Comparison of ENCODE assay signal across 28 mouse cellular contexts in genomic region chr6:94536478-94536877, GRCm38 (mm10). TPM values are rescaled to one million over a fixed set of nuclear protein-coding genes. Genes with fewer than 3 reads are reported as not detected.
A peak's percentile ranks its signal among the peaks of the same experiment; 100 is the strongest.
DNase-seq lines count a peak whose midpoint lies in the region; ATAC-seq and TF ChIP-seq lines count a peak whose summit lies in the region.
"Had no signal": no experiment of that assay in that cellular context is flagged by ENCODE, and none has a peak within 500 bp of the region (broad histone marks: within the 10 kb centered on the region; RNA-seq: fewer than 3 reads in every experiment).

No protein-coding gene starts in this region.

- no peak overlapping the region for H3K27ac ChIP-seq in forebrain, embryonic 15.5 days (replicated peaks)
- no peak overlapping the region for H3K27ac ChIP-seq in forebrain, embryonic 11.5 days (ENCODE audit: low read depth, low read length)
- no peak overlapping the region for H3K27ac ChIP-seq in forebrain, embryonic 16.5 days (ENCODE audit: low read length)
- H3K27ac ChIP-seq in hindbrain, embryonic 16.5 days (ENCODE audit: low read depth, low read length), result no peak overlapping the region
- H3K27ac ChIP-seq: embryonic facial prominence, embryonic 10.5 days; embryonic facial prominence, embryonic 13.5 days; gastrocnemius, adult 2 months; heart, embryonic 10.5 days; heart, embryonic 13.5 days; hindbrain, embryonic 12.5 days; hindbrain, embryonic 15.5 days had no signal

- TF ChIP-seq POLR2A in brain, embryonic 14.5 days (IDR thresholded peaks at IDR 0.05; ENCODE audit: borderline replicate concordance, extremely low read depth, insufficient read depth, insufficient read length, poor library complexity, severe bottlenecking), result no peak

- no peaks in the 10 kb centered on the region for H3K9me3 ChIP-seq in forebrain, embryonic 15.5 days
- H3K9me3 ChIP-seq in forebrain, embryonic 11.5 days (ENCODE audit: control insufficient read depth, low read length), result no peaks in the 10 kb centered on the region
- H3K9me3 ChIP-seq in forebrain, embryonic 16.5 days (ENCODE audit: control insufficient read depth, low read length), result no peaks in the 10 kb centered on the region
- no peaks in the 10 kb centered on the region for H3K9me3 ChIP-seq in hindbrain, embryonic 16.5 days (ENCODE audit: control insufficient read depth, low read length)
- H3K9me3 ChIP-seq: embryonic facial prominence, embryonic 10.5 days; embryonic facial prominence, embryonic 13.5 days; heart, embryonic 10.5 days; heart, embryonic 13.5 days; hindbrain, embryonic 12.5 days; hindbrain, embryonic 15.5 days; intestine, embryonic 15.5 days had no signal

- 44% methylated on average over 8 of the region's 8 CpGs for WGBS in forebrain, embryonic 15.5 days
- 70% methylated on average over 8 of the region's 8 CpGs for WGBS in forebrain, embryonic 11.5 days
- WGBS in forebrain, embryonic 16.5 days, result 35% methylated on average over 8 of the region's 8 CpGs
- 69% methylated on average over 8 of the region's 8 CpGs for WGBS in hindbrain, embryonic 16.5 days

- DNase-seq in forebrain, embryonic 11.5 days (ENCODE audit: low spot score), result no peak
- peak; percentile 63 for DNase-seq in brain, embryonic 14.5 days (ENCODE audit: low read depth)
- DNase-seq in urinary bladder, postnatal 14 days (ENCODE audit: low spot score), result no peak
- DNase-seq: adrenal gland, adult 2 months; adrenal gland, postnatal 14 days; cerebellum, adult 11-12 months; cerebellum, adult 8-10 months; cerebellum, postnatal 10 days; cerebellum, postnatal 36 days; embryo, embryonic 11 days; gastrocnemius, adult 2 months; gastrocnemius, postnatal 14 days; heart, adult 18-20 months; heart, postnatal 14 days; heart, postnatal 4 days; kidney, adult 11 months had no signal

- no peak overlapping the region for H3K4me2 ChIP-seq in forebrain, embryonic 15.5 days (replicated peaks)
- H3K4me2 ChIP-seq in forebrain, embryonic 11.5 days (ENCODE audit: low read depth, low read length, severe bottlenecking), result no peak overlapping the region
- no peak overlapping the region for H3K4me2 ChIP-seq in forebrain, embryonic 16.5 days (ENCODE audit: low read length)
- no peak overlapping the region for H3K4me2 ChIP-seq in hindbrain, embryonic 16.5 days (ENCODE audit: low read length)
- H3K4me2 ChIP-seq: embryonic facial prominence, embryonic 13.5 days; heart, embryonic 13.5 days; hindbrain, embryonic 12.5 days; hindbrain, embryonic 15.5 days; intestine, embryonic 15.5 days had no signal

- H3K4me3 ChIP-seq in forebrain, embryonic 15.5 days, result no peak overlapping the region
- H3K4me3 ChIP-seq in forebrain, embryonic 11.5 days (ENCODE audit: low read depth, low read length), result no peak overlapping the region
- no peak overlapping the region for H3K4me3 ChIP-seq in forebrain, embryonic 16.5 days (replicated peaks; ENCODE audit: low read length)
- no peak overlapping the region for H3K4me3 ChIP-seq in hindbrain, embryonic 16.5 days (ENCODE audit: low read length)
- H3K4me3 ChIP-seq: embryonic facial prominence, embryonic 10.5 days; embryonic facial prominence, embryonic 13.5 days; erythroblast, embryonic 14.5 days; gastrocnemius, adult 2 months; heart, embryonic 10.5 days; heart, embryonic 13.5 days; hindbrain, embryonic 12.5 days; hindbrain, embryonic 15.5 days; intestine, embryonic 15.5 days had no signal

- H3K9ac ChIP-seq in forebrain, embryonic 15.5 days (replicated peaks), result no peak overlapping the region
- H3K9ac ChIP-seq in forebrain, embryonic 11.5 days (ENCODE audit: low read length), result no peak overlapping the region
- H3K9ac ChIP-seq in forebrain, embryonic 16.5 days (replicated peaks; ENCODE audit: low read depth, low read length), result no peak overlapping the region
- H3K9ac ChIP-seq in hindbrain, embryonic 16.5 days (ENCODE audit: low read depth, low read length), result no peak overlapping the region
- H3K9ac ChIP-seq: embryonic facial prominence, embryonic 13.5 days; heart, embryonic 13.5 days; hindbrain, embryonic 12.5 days; hindbrain, embryonic 15.5 days; intestine, embryonic 15.5 days had no signal

- peaks cover 23% of the 10 kb centered on the region for H3K4me1 ChIP-seq in forebrain, embryonic 15.5 days
- H3K4me1 ChIP-seq in forebrain, embryonic 11.5 days (replicated peaks; ENCODE audit: control insufficient read depth, insufficient read depth, low read length), result peaks cover 8% of the 10 kb centered on the region; the same call in 1 of the 2 replicates
- H3K4me1 ChIP-seq in forebrain, embryonic 16.5 days (replicated peaks; ENCODE audit: control insufficient read depth, insufficient read depth, low read length), result peaks cover 7% of the 10 kb centered on the region
- H3K4me1 ChIP-seq in hindbrain, embryonic 16.5 days (ENCODE audit: control insufficient read depth, insufficient read depth, low read depth, low read length), result no peaks in the 10 kb centered on the region; the same call in 1 of the 2 replicates
- H3K4me1 ChIP-seq: heart, embryonic 13.5 days; hindbrain, embryonic 15.5 days had no signal

- H3K27me3 ChIP-seq in forebrain, embryonic 15.5 days, result no peaks in the 10 kb centered on the region
- no peaks in the 10 kb centered on the region for H3K27me3 ChIP-seq in forebrain, embryonic 11.5 days (ENCODE audit: control insufficient read depth, insufficient read depth, low read length)
- H3K27me3 ChIP-seq in forebrain, embryonic 16.5 days (replicated peaks; ENCODE audit: control insufficient read depth, insufficient read depth, low read length), result no peaks in the 10 kb centered on the region
- H3K27me3 ChIP-seq in hindbrain, embryonic 16.5 days (replicated peaks; ENCODE audit: control insufficient read depth, insufficient read depth, low read length), result no peaks in the 10 kb centered on the region
- H3K27me3 ChIP-seq: embryonic facial prominence, embryonic 13.5 days; heart, embryonic 13.5 days; hindbrain, embryonic 12.5 days; hindbrain, embryonic 15.5 days; intestine, embryonic 15.5 days had no signal

- no peak for TF ChIP-seq CTCF in brain, embryonic 14.5 days (IDR thresholded peaks at IDR 0.05; ENCODE audit: borderline replicate concordance, extremely low read depth, insufficient read depth, insufficient read length)

- ATAC-seq in forebrain, embryonic 15.5 days (replicated peaks), result 0 out of 2 replicates have a peak, but pooled peaks have one; percentile 32
- ATAC-seq in forebrain, embryonic 11.5 days (replicated peaks; ENCODE audit: low FRiP score), result no peak
- peak; percentile 70; the same call in 1 of the 2 replicates for ATAC-seq in forebrain, embryonic 16.5 days
- no peak for ATAC-seq in hindbrain, embryonic 16.5 days
- ATAC-seq: CD4-positive, CD25-positive, alpha-beta regulatory T cell, adult 4 months; intestine, embryonic 15.5 days had no signal

- no peaks in the 10 kb centered on the region for H3K36me3 ChIP-seq in forebrain, embryonic 15.5 days
- H3K36me3 ChIP-seq in forebrain, embryonic 11.5 days (ENCODE audit: control insufficient read depth, insufficient read depth, low read length), result no peaks in the 10 kb centered on the region
- no peaks in the 10 kb centered on the region for H3K36me3 ChIP-seq in forebrain, embryonic 16.5 days (ENCODE audit: control insufficient read depth, insufficient read depth)
- no peaks in the 10 kb centered on the region for H3K36me3 ChIP-seq in hindbrain, embryonic 16.5 days (ENCODE audit: control insufficient read depth, insufficient read depth, low read length)
- H3K36me3 ChIP-seq: embryonic facial prominence, embryonic 10.5 days; embryonic facial prominence, embryonic 13.5 days; hindbrain, embryonic 12.5 days; hindbrain, embryonic 15.5 days; intestine, embryonic 15.5 days had no signal

RNA-seq across cellular contexts. Expression of gene Slc25a26, which starts 36.3 kb away (rescaled TPM):
- 8.1 and 9.1 TPM in 2 replicates for polyA plus RNA-seq in forebrain, embryonic 15.5 days (2015; fragmentation: Nextera tagmentation; extraction: Ambion mirVana)
- polyA plus RNA-seq in forebrain, embryonic 11.5 days (2014; fragmentation: Nextera tagmentation; extraction: Ambion mirVana), result 7.0 and 7.4 TPM in 2 replicates
- 9.1 and 10.0 TPM in 2 replicates for polyA plus RNA-seq in brain, embryonic 14.5 days (2012; rRNA removed)
- polyA plus RNA-seq in forebrain, embryonic 16.5 days (2015; fragmentation: Nextera tagmentation; extraction: Ambion mirVana), result 8.0 and 8.6 TPM in 2 replicates
- 9.4 and 11.9 TPM in 2 replicates for polyA plus RNA-seq in hindbrain, embryonic 16.5 days (2015; fragmentation: Nextera tagmentation; extraction: Ambion mirVana)

Comparison
In these comparisons a context has a peak if more than half of its experiments do, and no peak if none do; other contexts are left out.
1. ATAC-seq: peak in forebrain, embryonic 15.5 days (single experiment) and forebrain, embryonic 16.5 days (single experiment); none in forebrain, embryonic 11.5 days (single experiment) and hindbrain, embryonic 16.5 days (single experiment).